Mouse (Mus musculus): Measurements from ENCODE around the gene Ano2. TPM values are rescaled to one million over a fixed set of nuclear protein-coding genes. Genes with fewer than 3 reads are reported as not detected.

Gene Ano2
- polyA plus RNA-seq, 2 experiments from 2014 or later = not detected

DNA sequence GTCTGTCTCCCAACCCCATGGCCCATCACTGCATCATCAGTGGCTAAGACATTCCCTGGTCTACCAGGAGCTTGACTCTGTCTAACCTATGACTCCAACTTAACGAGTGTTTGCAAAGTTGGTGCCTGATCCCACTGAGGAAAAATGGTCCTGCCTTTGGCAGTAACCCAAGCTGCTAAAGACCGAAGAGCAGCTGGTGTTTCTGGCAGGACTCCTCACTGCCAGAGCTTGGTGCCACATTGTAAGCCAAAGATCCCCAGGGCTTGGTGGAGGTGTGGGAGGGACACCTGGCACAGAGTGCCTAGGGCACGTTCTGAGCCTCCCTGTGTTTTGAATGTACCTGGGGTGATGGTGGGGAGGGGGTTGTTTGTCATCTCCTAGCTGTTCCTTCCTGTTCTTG is 232.5 kb downstream of the Ano2 start:
- no peak for ATAC-seq

DNA sequence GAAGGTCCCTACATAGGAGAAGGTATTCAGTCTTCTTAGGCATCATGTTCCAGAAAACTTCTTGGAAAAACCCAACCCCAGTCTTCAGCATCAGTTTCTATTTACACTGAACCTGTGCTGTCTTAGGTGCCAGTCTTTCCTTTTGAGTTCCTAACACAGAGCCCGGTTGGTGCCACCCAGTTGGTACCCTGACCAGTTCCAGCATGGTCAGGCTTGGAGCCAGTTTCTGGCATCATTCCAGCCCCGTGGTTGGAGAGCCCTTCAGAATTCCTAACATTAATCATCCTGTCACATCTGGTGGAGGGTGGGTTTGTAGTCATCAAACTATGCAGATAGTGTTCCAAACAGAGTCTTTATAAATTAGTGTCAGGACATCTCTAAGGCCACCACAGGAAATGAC is 234.8 kb downstream of the Ano2 start:
- no peak for ATAC-seq

DNA sequence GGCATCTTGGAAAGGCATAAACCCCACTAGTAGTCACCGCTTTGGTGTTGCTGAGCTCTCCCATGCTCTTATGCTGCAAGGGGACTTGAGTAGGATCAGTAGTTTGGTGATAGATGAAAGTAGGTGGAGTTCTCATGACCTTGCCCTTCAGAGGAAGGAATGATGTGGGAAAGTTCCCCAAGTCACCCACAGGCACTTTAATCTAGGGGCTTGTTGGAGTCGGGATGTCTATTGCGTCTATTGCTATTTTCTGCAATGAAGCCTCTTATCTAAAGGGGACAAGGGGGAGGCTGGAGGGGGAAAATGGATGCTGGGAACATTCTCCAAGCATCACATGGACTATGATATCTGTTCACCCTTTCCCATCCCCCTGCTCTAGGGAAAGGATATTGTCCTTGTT is 235.6 kb downstream of the Ano2 start:
- ATAC-seq = no peak

- no peak for ATAC-seq
Measured at GRCm38 (mm10) chr6:125931926-125932325, 241.7 kb downstream of the Ano2 start.

- ATAC-seq = no peak
Measured at GRCm38 (mm10) chr6:125954965-125955364, 264.7 kb downstream of the Ano2 start.

DNA sequence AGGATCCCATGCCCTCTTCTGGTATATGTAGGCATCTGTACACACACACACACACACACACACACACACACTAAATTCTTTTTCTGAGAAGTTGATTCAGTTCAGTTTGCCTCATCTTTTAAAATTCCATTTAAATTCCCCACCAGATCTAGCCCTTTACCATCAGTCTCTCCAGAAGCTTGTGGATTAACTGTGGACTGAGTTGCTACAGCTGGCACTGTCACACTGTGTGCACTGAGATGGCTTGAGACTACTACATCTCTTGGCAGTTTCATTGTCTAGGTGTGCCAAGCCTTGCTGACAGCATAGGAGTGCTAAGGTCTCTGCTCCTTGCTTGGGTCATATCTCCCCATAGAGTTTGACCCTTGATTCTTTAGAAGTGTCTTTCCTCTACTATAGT is 283.3 kb downstream of the Ano2 start:
- no peak for ATAC-seq

DNA sequence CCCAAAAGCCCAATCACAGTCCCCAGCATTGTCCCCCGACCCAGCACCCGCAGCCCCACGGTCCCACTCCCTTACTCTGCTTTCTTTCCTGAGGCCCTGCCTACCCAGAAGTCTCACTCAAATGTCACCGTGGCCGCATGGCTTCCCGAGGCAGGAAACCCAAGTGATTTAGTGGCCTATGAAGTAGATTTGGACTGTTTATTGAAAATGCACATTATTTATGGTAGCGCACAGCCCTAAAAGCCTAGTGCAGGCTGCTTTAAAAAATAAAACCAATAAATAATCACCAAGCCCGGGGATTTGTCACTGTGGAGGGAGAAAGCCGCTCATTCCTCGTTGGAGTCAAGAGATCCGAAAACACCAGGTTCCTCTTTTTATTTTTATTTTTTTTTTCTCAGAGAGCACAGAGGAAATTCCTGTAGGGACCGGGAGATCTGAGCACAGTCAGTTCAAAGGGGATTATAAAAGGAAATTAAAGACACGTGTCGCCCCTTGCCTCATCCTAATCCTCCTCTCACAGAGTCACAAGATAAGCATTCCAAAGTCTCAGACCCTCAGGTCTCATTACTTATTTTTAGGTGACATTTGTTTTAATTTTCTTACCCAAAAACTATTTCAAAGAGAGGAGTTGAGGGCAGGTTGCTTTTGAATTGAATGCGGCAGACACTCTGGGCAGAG is 285.7 kb downstream of the Ano2 start:
- ATAC-seq = no peak

DNA sequence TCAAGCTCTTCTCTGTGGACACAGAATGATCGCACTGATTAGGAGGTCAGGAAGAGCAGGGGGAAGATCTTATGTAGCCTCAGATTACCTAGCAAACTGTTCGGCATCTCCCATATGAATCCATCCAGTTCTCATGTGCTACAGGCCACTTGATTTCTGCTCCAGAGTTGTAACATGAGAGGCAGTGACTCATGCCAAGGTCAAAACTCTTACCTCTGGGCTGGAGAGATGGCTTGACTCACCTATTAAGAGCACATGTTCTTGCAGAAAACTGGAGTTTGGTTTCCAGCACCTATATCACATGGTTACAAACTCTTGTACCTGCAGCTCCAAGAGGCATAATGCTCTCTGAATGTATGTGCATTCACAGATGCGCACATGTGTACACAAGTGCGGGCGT is 289.4 kb downstream of the Ano2 start:
- ATAC-seq = no peak

GRCm38 (mm10) chr6:125984050-125984449 is 293.8 kb downstream of the Ano2 start:
- ATAC-seq = no peak

DNA sequence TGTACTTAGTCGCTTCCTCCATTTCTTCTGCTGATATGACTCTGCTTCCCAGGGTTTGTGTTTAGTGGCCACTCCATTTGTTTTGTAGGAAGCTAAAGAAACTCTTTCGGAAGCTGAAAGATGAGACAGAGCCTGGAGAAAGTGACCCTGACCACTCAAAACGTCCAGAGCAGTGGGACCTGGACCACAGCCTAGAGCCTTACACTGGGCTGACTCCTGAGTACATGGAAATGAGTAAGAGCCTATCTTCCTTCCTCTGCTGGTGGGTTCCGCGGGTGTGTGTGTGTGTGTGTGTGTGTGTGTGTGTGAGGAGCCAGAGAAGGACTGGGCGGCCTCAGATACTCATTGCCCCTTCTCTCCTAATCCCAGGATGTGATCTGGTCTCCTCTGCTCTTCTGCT is 302.5 kb downstream of the Ano2 start:
- ATAC-seq = no peak

DNA sequence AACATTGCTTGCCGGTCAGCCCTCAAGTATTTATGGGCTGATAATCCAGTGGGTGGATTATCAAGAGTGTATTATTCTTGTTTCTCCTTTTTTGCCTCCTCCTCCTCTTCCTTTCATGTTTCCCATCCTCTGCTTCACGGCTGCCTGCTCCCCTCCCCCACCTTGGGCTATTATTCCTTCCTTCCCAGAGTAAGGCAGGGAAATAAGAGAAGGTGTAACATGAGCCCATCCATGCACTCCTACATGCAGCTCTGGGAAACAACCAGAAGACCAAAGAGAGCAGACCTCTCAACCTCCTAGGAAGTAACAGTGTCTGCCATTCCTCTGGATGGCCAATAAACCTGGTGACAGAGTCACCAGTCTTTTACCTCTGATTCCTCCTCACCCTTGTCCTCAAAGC is 311.6 kb downstream of the Ano2 start:
- ATAC-seq = no peak

- no peak for ATAC-seq
Measured at GRCm38 (mm10) chr6:126003002-126003742, 313.0 kb downstream of the Ano2 start.

DNA sequence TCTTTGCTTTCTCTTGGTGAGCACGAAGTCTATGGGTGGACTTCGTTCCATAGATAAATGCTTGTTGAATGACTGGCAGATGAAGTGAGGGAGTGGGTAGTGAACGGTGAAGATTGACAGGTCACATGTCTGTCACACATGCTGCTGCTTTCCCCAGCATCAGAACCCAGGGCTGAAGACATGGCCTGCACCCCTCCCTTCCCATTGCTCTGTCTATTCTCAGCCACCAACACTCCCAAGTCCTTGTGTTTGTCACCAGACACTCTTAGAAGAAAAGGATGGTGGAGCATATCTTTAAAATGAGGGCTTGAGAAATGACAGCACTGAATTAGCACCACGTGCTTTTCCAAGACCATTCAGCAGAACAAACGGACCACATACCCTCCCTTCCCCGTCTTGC is 316.4 kb downstream of the Ano2 start:
- no peak for ATAC-seq

DNA sequence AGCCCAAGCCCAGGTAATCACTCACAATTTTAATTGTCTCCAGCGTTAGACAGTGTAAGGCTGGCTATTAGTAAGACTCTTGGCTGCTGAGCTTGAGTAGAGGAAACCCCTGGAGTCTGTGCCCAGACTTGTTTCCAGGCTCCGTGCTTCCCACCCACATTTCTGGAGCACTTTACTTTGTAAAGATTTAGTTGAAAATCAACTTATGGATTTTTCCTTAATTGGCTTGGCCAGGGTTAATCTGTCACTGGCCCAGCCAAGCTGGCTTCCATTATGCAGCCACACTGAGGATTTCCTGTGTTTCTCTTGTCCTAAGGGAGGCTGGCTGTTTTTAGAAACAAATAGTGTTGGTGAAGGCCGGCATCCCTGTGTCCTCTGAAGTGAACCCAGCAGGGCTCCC is 318.9 kb downstream of the Ano2 start:
- no peak for ATAC-seq

- no peak for ATAC-seq
Measured at GRCm38 (mm10) chr6:126016991-126017390, 326.8 kb downstream of the Ano2 start.

DNA sequence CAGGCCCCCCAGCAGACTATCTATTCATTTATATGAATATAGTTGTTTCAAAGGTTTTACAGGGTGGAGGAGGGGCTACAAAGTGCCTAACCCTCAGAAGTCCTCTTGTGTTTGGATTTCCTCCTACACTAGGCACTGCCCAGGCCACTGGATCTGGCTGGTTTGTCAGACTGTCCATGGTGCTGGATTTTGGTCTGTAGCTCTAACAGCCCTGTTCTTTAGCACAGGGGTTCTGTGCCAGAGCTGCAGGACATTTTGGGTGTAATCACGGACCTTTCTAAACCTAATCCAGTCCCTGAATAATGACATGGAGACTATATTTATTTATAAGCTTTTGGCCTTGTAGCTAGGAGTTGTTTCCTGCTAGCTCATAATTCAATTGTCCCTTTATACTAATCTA is 328.2 kb downstream of the Ano2 start:
- no peak for ATAC-seq

DNA sequence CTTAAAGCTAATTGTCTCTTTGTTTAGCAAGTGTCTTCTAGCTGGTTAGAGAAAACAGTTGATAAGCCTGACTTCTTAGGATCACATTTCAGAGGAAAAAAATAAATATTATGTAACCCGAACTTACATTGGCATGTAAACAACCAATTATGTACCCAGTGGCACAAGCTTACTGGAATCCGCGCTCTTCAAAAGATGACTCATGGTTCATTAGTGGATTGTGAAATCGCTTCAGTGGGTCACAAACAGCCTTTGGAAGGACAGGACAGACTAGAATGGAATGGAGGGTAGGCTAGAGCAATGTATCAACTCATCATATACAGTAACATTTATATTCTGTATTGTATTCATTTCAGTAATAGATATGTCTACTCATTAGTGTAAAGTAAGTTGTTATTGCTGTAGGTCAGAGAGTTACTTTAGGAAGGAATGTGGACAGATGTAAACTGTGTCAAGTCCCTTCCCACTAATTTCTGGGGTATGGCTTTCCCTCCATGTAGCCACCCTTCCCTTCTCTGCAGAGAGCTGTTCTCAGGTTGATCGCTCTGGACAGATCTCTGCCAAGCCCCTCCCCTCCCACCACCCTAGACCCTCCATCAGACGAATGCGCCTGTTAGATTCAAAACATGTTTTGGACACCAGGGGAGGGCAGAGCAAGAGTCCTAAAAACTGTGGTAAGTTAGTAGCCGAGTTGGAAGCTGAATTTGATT is 343.6 kb downstream of the Ano2 start:
- ATAC-seq = no peak

DNA sequence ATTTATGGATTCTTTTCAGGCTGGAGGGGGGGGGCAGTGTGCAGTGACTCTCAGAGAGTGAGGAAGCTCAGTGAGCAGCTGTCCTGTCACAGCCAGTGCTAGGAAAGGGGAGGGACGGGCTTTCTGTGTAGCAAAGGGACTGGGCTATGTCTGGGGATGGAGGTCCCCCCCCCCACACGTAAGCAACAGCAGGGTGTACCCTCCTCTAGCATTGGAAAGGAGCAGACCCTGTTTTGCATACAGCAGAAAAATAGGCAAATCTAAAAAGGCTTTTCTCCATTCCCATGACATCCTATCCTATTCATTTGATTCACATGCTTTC is 344.1 kb downstream of the Ano2 start:
- ATAC-seq = no peak

DNA sequence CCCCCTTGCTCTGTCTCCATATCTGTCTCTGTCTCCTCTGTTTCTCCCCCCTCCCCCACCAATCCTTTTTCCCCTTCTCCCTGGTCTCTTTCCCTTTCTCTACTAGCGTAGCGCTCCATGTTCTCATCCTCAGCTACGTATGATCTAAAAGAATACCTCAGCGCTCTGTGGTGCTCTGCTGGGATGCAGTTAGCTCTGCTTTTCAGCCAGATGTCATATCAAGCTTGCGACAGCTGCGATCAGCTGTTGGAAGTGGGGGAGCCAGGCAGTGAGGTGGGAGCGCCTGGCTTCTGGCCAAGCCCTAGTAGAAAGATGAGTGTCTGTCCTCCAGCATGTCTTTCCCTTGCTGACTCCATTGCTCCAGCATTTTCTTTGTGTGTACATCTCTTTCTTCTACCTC is 344.5 kb downstream of the Ano2 start:
- no peak for ATAC-seq

DNA sequence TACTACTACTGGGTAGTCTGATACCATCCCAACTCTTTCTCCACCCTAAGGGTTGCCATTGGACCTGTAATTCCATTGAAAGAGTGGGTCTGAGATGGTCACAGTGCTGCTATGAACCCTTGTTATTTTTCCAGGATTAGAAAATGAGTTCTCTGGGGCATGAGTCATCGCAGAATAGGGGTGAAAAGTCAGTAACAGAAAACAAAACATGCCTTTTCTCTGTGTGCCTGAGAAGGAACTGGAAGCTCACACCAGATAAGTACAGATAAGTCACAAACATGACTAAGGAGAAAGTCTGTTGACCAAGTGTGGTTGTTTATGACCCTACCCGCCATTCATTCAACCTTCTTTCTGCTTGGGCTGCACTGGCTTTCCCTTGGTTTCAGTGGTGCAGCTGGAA is 345.4 kb downstream of the Ano2 start:
- ATAC-seq = no peak

- ATAC-seq = no peak
Measured at GRCm38 (mm10) chr6:126045931-126046330, 355.7 kb downstream of the Ano2 start.

GRCm38 (mm10) chr6:126048206-126048605 is 358.0 kb downstream of the Ano2 start:
- no peak for ATAC-seq

- ATAC-seq = no peak
Measured at GRCm38 (mm10) chr6:126053136-126053535, 362.9 kb downstream of the Ano2 start.

DNA sequence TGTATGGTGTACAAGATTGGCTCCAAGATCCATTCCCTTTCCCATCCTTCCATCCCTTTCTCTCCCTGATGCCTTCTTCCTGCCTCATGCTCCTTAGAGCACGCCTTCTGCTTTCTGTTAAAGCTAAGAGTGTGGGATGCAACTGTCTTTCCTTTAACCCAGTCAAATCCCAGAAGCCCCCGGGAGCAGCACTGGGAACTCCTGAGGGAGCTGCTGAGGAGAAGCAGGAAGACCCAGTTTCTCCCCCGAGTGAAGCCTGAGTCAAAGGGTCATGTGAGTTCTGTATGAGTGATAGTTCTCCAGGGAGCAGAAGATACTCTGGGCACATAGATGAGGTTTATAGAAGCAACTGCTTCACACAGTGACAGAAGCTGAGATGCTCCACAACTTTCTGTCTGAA is 367.5 kb downstream of the Ano2 start:
- no peak for ATAC-seq
